Mouse (Mus musculus) myocyte (in vitro differentiated cells): Measurements from ENCODE around the gene Wnt4.

Experiments used
- CEBPB ChIP-seq: IDR thresholded peaks from 2 replicates; pipeline ENCODE4 v1.6.1; 2011; ENCODE audit warnings: mild to moderate bottlenecking, moderate library complexity; ENCODE audit not compliant: poor library complexity, insufficient read depth, severe bottlenecking
- E2F4 ChIP-seq: IDR thresholded peaks from one replicate; pipeline ENCODE4 v1.6.1; 2011; ENCODE audit warnings: mild to moderate bottlenecking, control low read depth, moderate library complexity; ENCODE audit not compliant: insufficient read depth
- MAX ChIP-seq: IDR thresholded peaks from one replicate; pipeline ENCODE4 v1.6.1; 2011; ENCODE audit warnings: low read depth, mild to moderate bottlenecking, control low read depth
- MYOD1 ChIP-seq, 3 experiments: IDR thresholded peaks; one replicate each; pipeline ENCODE4 v1.6.1; 2011; ENCODE audit warnings: control low read depth in 2 of 3, low read depth in 2 of 3, mild to moderate bottlenecking in 2 of 3, moderate library complexity in 1 of 3; ENCODE audit not compliant: insufficient read length in 2 of 3, control insufficient read depth in 1 of 3
- MYOG ChIP-seq, 3 experiments: IDR thresholded peaks; one replicate each; pipeline ENCODE4 v1.6.1; 2011; ENCODE audit warnings: control low read depth in 2 of 3, low read depth in 2 of 3, mild to moderate bottlenecking in 2 of 3; ENCODE audit not compliant: insufficient read length in 2 of 3, control insufficient read depth in 1 of 3, insufficient read depth in 1 of 3
- POLR2A ChIP-seq: IDR thresholded peaks from one replicate; pipeline ENCODE4 v1.6.1; 2011; ENCODE audit warnings: low read depth, mild to moderate bottlenecking, control low read depth, moderate library complexity; ENCODE audit not compliant: insufficient read length
- POLR2AphosphoS2 ChIP-seq: IDR thresholded peaks from one replicate; pipeline ENCODE4 v1.6.1; 2011; ENCODE audit warnings: low read depth, control low read depth; ENCODE audit not compliant: insufficient read length
- SRF ChIP-seq: IDR thresholded peaks from one replicate; pipeline ENCODE4 v1.6.1; 2011; ENCODE audit warnings: low read depth; ENCODE audit not compliant: control insufficient read depth, insufficient read length
- TCF12 ChIP-seq: IDR thresholded peaks from one replicate; pipeline ENCODE4 v1.6.1; 2011; ENCODE audit warnings: mild to moderate bottlenecking, control low read depth; ENCODE audit not compliant: poor library complexity, insufficient read depth, severe bottlenecking
- TCF3 ChIP-seq: IDR thresholded peaks from one replicate; pipeline ENCODE4 v1.6.1; 2011; ENCODE audit warnings: low read depth, control low read depth; ENCODE audit not compliant: insufficient read length

DNA sequence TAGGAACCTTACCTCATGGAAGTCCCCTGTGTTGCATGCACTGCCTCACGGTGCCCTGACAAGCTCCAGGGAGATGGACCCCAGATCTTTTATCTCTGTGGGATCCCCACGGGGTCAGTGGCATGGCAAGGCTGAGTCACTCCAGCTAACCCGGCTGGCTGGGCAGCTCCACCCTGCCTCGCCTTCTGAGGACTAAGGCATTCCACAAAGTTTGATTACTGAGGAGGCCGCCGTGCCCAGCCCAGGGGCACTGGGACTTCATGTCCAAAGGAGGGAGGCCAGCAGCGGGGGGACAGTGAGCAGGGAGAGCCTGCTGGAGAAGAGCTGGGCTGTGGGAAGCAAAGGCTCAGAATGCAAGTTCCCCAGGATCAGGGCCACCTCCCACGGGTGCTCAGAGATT is 21.7 kb upstream of the Wnt4 start:
- TF ChIP-seq POLR2A, result no peak
- TF ChIP-seq TCF12, result no peak
- no peak for TF ChIP-seq MAX
- TF ChIP-seq MYOG (IDR thresholded peaks at IDR 0.05; ENCODE audit: control insufficient read depth in 1 of 3, insufficient read depth in 1 of 3, insufficient read length in 2 of 3, low read depth in 2 of 3), result no peak
- TF ChIP-seq POLR2AphosphoS2, result no peak
- no peak for TF ChIP-seq CEBPB
- no peak for TF ChIP-seq SRF
- no peak for TF ChIP-seq TCF3
- no peak for TF ChIP-seq E2F4
- no peak for TF ChIP-seq MYOD1 (IDR thresholded peaks at IDR 0.05; ENCODE audit: control insufficient read depth in 1 of 3, insufficient read length in 2 of 3, low read depth in 2 of 3)
